Mouse (Mus musculus): Measurements from ENCODE around the gene Gm42906.

The Gm42906 gene

GRCm38 (mm10) chr5:151232576-151233299, 195.2 kb downstream of the Gm42906 start:
- no peak for DNase-seq

- DNase-seq: no peak
Observed at GRCm38 (mm10) chr5:151231861-151232260, 196.1 kb downstream of the Gm42906 start.

- DNase-seq: peak; percentile 26 to 61
Observed at GRCm38 (mm10) chr5:151231411-151231810, 196.6 kb downstream of the Gm42906 start.

- no peak for DNase-seq
Observed at GRCm38 (mm10) chr5:151230427-151230826, 197.5 kb downstream of the Gm42906 start.

GRCm38 (mm10) chr5:151228367-151229005, 199.5 kb downstream of the Gm42906 start:
- no peak for DNase-seq

- DNase-seq: no peak
Observed at GRCm38 (mm10) chr5:151223696-151224366, 204.1 kb downstream of the Gm42906 start.

- no peak for DNase-seq
Observed at GRCm38 (mm10) chr5:151222791-151223190, 205.2 kb downstream of the Gm42906 start.

GRCm38 (mm10) chr5:151218689-151219115, 209.3 kb downstream of the Gm42906 start:
- DNase-seq: peak; percentile 15 to 28

GRCm38 (mm10) chr5:151213097-151213496, 214.9 kb downstream of the Gm42906 start:
- no peak for DNase-seq

GRCm38 (mm10) chr5:151210869-151211268, 217.1 kb downstream of the Gm42906 start:
- DNase-seq: no peak

GRCm38 (mm10) chr5:151210060-151210459, 217.9 kb downstream of the Gm42906 start:
- DNase-seq: no peak

- no peak for DNase-seq
Observed at GRCm38 (mm10) chr5:151205017-151205416, 222.9 kb downstream of the Gm42906 start.

- no peak for DNase-seq
Observed at GRCm38 (mm10) chr5:151202925-151203324, 225.0 kb downstream of the Gm42906 start.

GRCm38 (mm10) chr5:151201220-151201619, 226.7 kb downstream of the Gm42906 start:
- DNase-seq: no peak

GRCm38 (mm10) chr5:151199235-151199634, 228.7 kb downstream of the Gm42906 start:
- no peak for DNase-seq

GRCm38 (mm10) chr5:151196603-151197272, 231.2 kb downstream of the Gm42906 start:
- no peak for DNase-seq

- DNase-seq: no peak
Observed at GRCm38 (mm10) chr5:151193885-151194520, 234.0 kb downstream of the Gm42906 start.

GRCm38 (mm10) chr5:151192266-151192665, 235.7 kb downstream of the Gm42906 start:
- no peak for DNase-seq

GRCm38 (mm10) chr5:151190764-151191163, 237.2 kb downstream of the Gm42906 start:
- DNase-seq: no peak

- DNase-seq: peak; percentile 78 to 80
Observed at GRCm38 (mm10) chr5:151189789-151190378, 238.1 kb downstream of the Gm42906 start.

- DNase-seq: no peak
Observed at GRCm38 (mm10) chr5:151189321-151189720, 238.6 kb downstream of the Gm42906 start.

GRCm38 (mm10) chr5:151188659-151189058, 239.3 kb downstream of the Gm42906 start:
- DNase-seq: peak in 1 of 2 experiments; percentile 29

All from kidney, postnatal 36 days (tissue).